Mouse (Mus musculus): ENCODE data around the gene Mcm10. TPM values are rescaled to one million over a fixed set of nuclear protein-coding genes. Genes with fewer than 3 reads are reported as not detected.

Gene Mcm10
- polyA plus RNA-seq, 1 experiment from 2014 or later: 66.0 TPM

DNA sequence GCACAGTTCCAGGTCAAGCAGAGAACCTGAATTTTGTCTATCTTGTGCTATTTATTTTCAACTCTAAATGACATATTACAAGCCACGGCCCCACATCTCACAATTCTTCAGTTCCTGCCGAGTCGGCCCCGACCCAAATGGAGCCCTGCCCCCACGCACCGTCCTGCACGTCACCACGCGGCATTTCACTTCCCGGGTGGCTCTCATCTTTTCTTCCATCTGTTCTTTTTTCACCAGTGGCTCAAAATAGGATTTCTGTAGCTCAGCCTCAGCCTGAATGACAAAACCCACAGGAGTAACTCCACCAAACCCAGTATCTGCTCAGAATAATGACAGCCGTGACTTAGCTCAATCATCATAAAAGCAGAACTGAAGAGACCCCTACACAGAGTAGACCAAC is 19.0 kb downstream of the Mcm10 start:
- WGBS: 88% methylated on average over 11 of the region's 11 CpGs
- no peak overlapping the region for H3K27ac ChIP-seq (replicated peaks; ENCODE audit: low read depth, low read length)
- H3K9me3 ChIP-seq (replicated peaks; ENCODE audit: control insufficient read depth, low read length): no peaks in the 10 kb centered on the region
- no peaks in the 10 kb centered on the region for H3K27me3 ChIP-seq (ENCODE audit: control insufficient read depth, insufficient read depth, low read length)
- ATAC-seq (replicated peaks; ENCODE audit: insufficient number of reproducible peaks, low FRiP score, low TSS enrichment, low read depth) (no peak), DNase-seq (ENCODE audit: low spot score) (no peak)
- H3K4me1 ChIP-seq (ENCODE audit: control insufficient read depth, insufficient read depth, low read length): no peaks in the 10 kb centered on the region
- no peak overlapping the region for H3K4me2 ChIP-seq (ENCODE audit: low read depth, low read length)
- no peak overlapping the region for H3K9ac ChIP-seq (replicated peaks; ENCODE audit: low read length)
- H3K36me3 ChIP-seq (replicated peaks; ENCODE audit: control insufficient read depth, insufficient read depth, low read depth, low read length): peaks cover 8% of the 10 kb centered on the region
- H3K4me3 ChIP-seq (ENCODE audit: low read depth, low read length): no peak overlapping the region

- H3K36me3 ChIP-seq (replicated peaks; ENCODE audit: control insufficient read depth, insufficient read depth, low read depth, low read length): peaks cover 8% of the 10 kb centered on the region
- DNase-seq (ENCODE audit: low spot score) (peak; percentile 27), ATAC-seq (replicated peaks; ENCODE audit: insufficient number of reproducible peaks, low FRiP score, low TSS enrichment, low read depth) (no peak)
- 76% methylated on average over 11 of the region's 11 CpGs for WGBS
- no peak overlapping the region for H3K9ac ChIP-seq (replicated peaks; ENCODE audit: low read length)
- H3K4me2 ChIP-seq (ENCODE audit: low read depth, low read length): no peak overlapping the region
- H3K9me3 ChIP-seq (replicated peaks; ENCODE audit: control insufficient read depth, low read length): no peaks in the 10 kb centered on the region
- no peak overlapping the region for H3K27ac ChIP-seq (replicated peaks; ENCODE audit: low read depth, low read length)
- no peaks in the 10 kb centered on the region for H3K27me3 ChIP-seq (ENCODE audit: control insufficient read depth, insufficient read depth, low read length)
- no peak overlapping the region for H3K4me3 ChIP-seq (ENCODE audit: low read depth, low read length)
- H3K4me1 ChIP-seq (ENCODE audit: control insufficient read depth, insufficient read depth, low read length): no peaks in the 10 kb centered on the region
Measured at GRCm38 (mm10) chr2:4988826-4989424, 23.7 kb downstream of the Mcm10 start.

DNA sequence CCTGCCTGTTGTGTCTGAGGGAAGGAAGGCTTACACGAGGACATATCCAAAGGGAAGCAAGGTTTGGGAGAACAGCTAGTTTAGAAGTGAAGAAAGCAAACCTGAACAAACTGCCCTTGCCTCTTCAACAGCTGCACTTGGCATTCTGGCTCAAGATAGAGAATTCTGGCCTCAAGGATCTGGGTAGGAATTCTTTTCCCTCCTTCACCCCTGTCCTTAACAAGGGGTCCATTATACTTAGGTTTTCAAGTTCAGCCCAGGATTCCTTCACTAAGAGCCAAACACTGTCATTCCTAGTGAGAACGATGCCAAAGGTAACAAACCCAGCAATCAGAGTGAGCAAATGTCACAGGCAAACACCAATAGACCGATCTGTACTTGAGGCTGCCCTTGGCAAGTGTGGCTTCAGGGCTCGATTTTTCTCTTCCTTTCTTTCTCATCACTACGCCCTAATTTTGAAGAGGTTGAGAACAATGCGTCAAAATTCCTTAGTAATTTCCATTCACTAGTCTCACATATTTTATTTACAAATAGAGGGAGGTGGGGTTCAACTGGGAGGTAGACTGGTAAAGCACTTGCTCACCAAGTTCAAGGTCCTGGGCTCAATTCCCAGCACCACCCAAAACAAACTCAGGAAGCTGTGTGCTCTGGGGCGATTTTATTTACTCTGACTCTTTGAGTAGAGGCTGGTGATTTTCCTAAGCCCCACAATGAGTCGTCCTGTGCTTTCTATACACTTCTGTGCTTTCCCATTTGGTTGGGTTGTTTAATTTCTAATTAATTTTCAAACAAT is 25.0 kb downstream of the Mcm10 start:
- Histone ChIP-seq H3K4me2 (ENCODE audit: low read depth, low read length) (no peak overlapping the region), H3K9ac (replicated peaks; ENCODE audit: low read length) (no peak overlapping the region), H3K4me3 (ENCODE audit: low read depth, low read length) (no peak overlapping the region), H3K27ac (replicated peaks; ENCODE audit: low read depth, low read length) (no peak overlapping the region), H3K27me3 (ENCODE audit: control insufficient read depth, insufficient read depth, low read length) (no peaks in the 10 kb centered on the region), H3K36me3 (replicated peaks; ENCODE audit: control insufficient read depth, insufficient read depth, low read depth, low read length) (peaks cover 8% of the 10 kb centered on the region), H3K4me1 (ENCODE audit: control insufficient read depth, insufficient read depth, low read length) (no peaks in the 10 kb centered on the region), H3K9me3 (replicated peaks; ENCODE audit: control insufficient read depth, low read length) (no peaks in the 10 kb centered on the region)
- WGBS: 81% methylated on average over 8 of the region's 8 CpGs
- ATAC-seq (replicated peaks; ENCODE audit: insufficient number of reproducible peaks, low FRiP score, low TSS enrichment, low read depth) (no peak), DNase-seq (ENCODE audit: low spot score) (no peak)

GRCm38 (mm10) chr2:4986798-4987197 is 25.8 kb downstream of the Mcm10 start:
- Histone ChIP-seq H3K4me3 (ENCODE audit: low read depth, low read length) (no peak overlapping the region), H3K27me3 (ENCODE audit: control insufficient read depth, insufficient read depth, low read length) (no peaks in the 10 kb centered on the region), H3K36me3 (replicated peaks; ENCODE audit: control insufficient read depth, insufficient read depth, low read depth, low read length) (peaks cover 8% of the 10 kb centered on the region; the same call in 1 of the 2 replicates), H3K4me2 (ENCODE audit: low read depth, low read length) (no peak overlapping the region), H3K4me1 (ENCODE audit: control insufficient read depth, insufficient read depth, low read length) (no peaks in the 10 kb centered on the region), H3K9me3 (replicated peaks; ENCODE audit: control insufficient read depth, low read length) (no peaks in the 10 kb centered on the region), H3K9ac (replicated peaks; ENCODE audit: low read length) (no peak overlapping the region), H3K27ac (replicated peaks; ENCODE audit: low read depth, low read length) (no peak overlapping the region)
- 82% methylated on average over 4 of the region's 4 CpGs for WGBS
- DNase-seq (ENCODE audit: low spot score) (no peak), ATAC-seq (replicated peaks; ENCODE audit: insufficient number of reproducible peaks, low FRiP score, low TSS enrichment, low read depth) (no peak)

GRCm38 (mm10) chr2:4985000-4985399 is 27.6 kb downstream of the Mcm10 start:
- Histone ChIP-seq H3K9ac (replicated peaks; ENCODE audit: low read length) (no peak overlapping the region), H3K27ac (replicated peaks; ENCODE audit: low read depth, low read length) (no peak overlapping the region), H3K4me2 (ENCODE audit: low read depth, low read length) (no peak overlapping the region), H3K4me1 (ENCODE audit: control insufficient read depth, insufficient read depth, low read length) (no peaks in the 10 kb centered on the region), H3K27me3 (ENCODE audit: control insufficient read depth, insufficient read depth, low read length) (no peaks in the 10 kb centered on the region), H3K9me3 (replicated peaks; ENCODE audit: control insufficient read depth, low read length) (no peaks in the 10 kb centered on the region), H3K36me3 (replicated peaks; ENCODE audit: control insufficient read depth, insufficient read depth, low read depth, low read length) (no peaks in the 10 kb centered on the region), H3K4me3 (ENCODE audit: low read depth, low read length) (no peak overlapping the region)
- DNase-seq (ENCODE audit: low spot score) (no peak), ATAC-seq (replicated peaks; ENCODE audit: insufficient number of reproducible peaks, low FRiP score, low TSS enrichment, low read depth) (no peak)
- WGBS: 75% methylated on average over 6 of the region's 6 CpGs

DNA sequence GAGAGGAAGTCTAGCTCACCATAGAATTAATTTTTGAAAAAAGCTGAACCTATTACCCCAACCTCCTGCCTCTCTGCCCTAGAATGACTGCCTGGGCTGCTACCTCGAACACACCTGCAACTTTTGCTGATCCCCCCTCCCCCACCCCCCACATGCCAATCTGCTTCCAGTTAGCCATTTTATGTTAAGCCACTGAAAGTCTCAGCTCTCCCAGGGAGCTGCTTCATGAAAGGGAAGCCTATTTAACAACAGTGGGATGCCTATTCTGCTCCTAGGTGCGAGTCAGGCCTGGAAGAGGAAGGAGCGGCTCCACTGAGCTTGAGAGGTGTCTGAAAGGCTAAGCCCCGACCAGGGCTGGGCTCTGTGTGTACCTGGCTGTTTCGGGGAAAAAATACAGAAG is 28.6 kb downstream of the Mcm10 start:
- no peak overlapping the region for H3K9ac ChIP-seq (replicated peaks; ENCODE audit: low read length)
- no peak overlapping the region for H3K4me2 ChIP-seq (ENCODE audit: low read depth, low read length)
- WGBS: 32% methylated on average over 5 of the region's 5 CpGs
- H3K9me3 ChIP-seq (replicated peaks; ENCODE audit: control insufficient read depth, low read length): no peaks in the 10 kb centered on the region
- no peak overlapping the region for H3K4me3 ChIP-seq (ENCODE audit: low read depth, low read length)
- ATAC-seq (replicated peaks; ENCODE audit: insufficient number of reproducible peaks, low FRiP score, low TSS enrichment, low read depth) (no peak), DNase-seq (ENCODE audit: low spot score) (peak; percentile 3)
- no peaks in the 10 kb centered on the region for H3K36me3 ChIP-seq (replicated peaks; ENCODE audit: control insufficient read depth, insufficient read depth, low read depth, low read length)
- H3K27ac ChIP-seq (replicated peaks; ENCODE audit: low read depth, low read length): no peak overlapping the region
- no peaks in the 10 kb centered on the region for H3K27me3 ChIP-seq (ENCODE audit: control insufficient read depth, insufficient read depth, low read length)
- no peaks in the 10 kb centered on the region for H3K4me1 ChIP-seq (ENCODE audit: control insufficient read depth, insufficient read depth, low read length)

- H3K9ac ChIP-seq (replicated peaks; ENCODE audit: low read length): no peak overlapping the region
- no peaks in the 10 kb centered on the region for H3K9me3 ChIP-seq (replicated peaks; ENCODE audit: control insufficient read depth, low read length)
- WGBS: 10% methylated on average over 8 of the region's 8 CpGs
- no peaks in the 10 kb centered on the region for H3K27me3 ChIP-seq (ENCODE audit: control insufficient read depth, insufficient read depth, low read length)
- H3K4me1 ChIP-seq (ENCODE audit: control insufficient read depth, insufficient read depth, low read length): no peaks in the 10 kb centered on the region
- ATAC-seq (replicated peaks; ENCODE audit: insufficient number of reproducible peaks, low FRiP score, low TSS enrichment, low read depth) (peak; percentile 69), DNase-seq (ENCODE audit: low spot score) (peak; percentile 76)
- H3K36me3 ChIP-seq (replicated peaks; ENCODE audit: control insufficient read depth, insufficient read depth, low read depth, low read length): no peaks in the 10 kb centered on the region
- H3K4me2 ChIP-seq (ENCODE audit: low read depth, low read length): no peak overlapping the region
- H3K4me3 ChIP-seq (ENCODE audit: low read depth, low read length): no peak overlapping the region
- H3K27ac ChIP-seq (replicated peaks; ENCODE audit: low read depth, low read length): peak overlapping the region; percentile 37; the same call in 1 of the 2 replicates
Measured at GRCm38 (mm10) chr2:4978091-4978490, 34.5 kb downstream of the Mcm10 start.

GRCm38 (mm10) chr2:4975807-4976206 is 36.8 kb downstream of the Mcm10 start, which contains the start of gene Ucma:
TSS of gene Ucma (plus strand) at chr2:4976122.
- no peak within 1 kb of the TSS for H3K4me3 ChIP-seq (ENCODE audit: low read depth, low read length)
- H3K27me3 ChIP-seq (ENCODE audit: control insufficient read depth, insufficient read depth, low read length): no peaks in the 10 kb centered on the region
- ATAC-seq (replicated peaks; ENCODE audit: insufficient number of reproducible peaks, low FRiP score, low TSS enrichment, low read depth): no peak
- H3K9ac ChIP-seq (replicated peaks; ENCODE audit: low read length): no peak within 1 kb of the TSS
- DNase-seq (ENCODE audit: low spot score): no peak
- H3K27ac ChIP-seq (replicated peaks; ENCODE audit: low read depth, low read length): no peak within 1 kb of the TSS
- no peaks in the 10 kb centered on the region for H3K36me3 ChIP-seq (replicated peaks; ENCODE audit: control insufficient read depth, insufficient read depth, low read depth, low read length)
- no peaks in the 10 kb centered on the region for H3K9me3 ChIP-seq (replicated peaks; ENCODE audit: control insufficient read depth, low read length)
- WGBS: 67% methylated on average over 5 of the region's 5 CpGs
- no peaks in the 10 kb centered on the region for H3K4me1 ChIP-seq (ENCODE audit: control insufficient read depth, insufficient read depth, low read length)
- H3K4me2 ChIP-seq (ENCODE audit: low read depth, low read length): no peak within 1 kb of the TSS
